Mouse (Mus musculus) intestine, embryonic 16.5 days (tissue): ENCODE measurements around the gene Unc93b1. TPM values are rescaled to one million over a fixed set of nuclear protein-coding genes. Genes with fewer than 3 reads are reported as not detected.
A peak's percentile ranks its signal among the peaks of the same experiment; 100 is the strongest.
"Not testable (repeated sequence)": the region's sequence is repeated elsewhere in the genome, so short reads cannot be mapped to it uniquely, and the experiment has no call there.

Experiments used
- ATAC-seq: fragments of 200-750 bp; cut with Nextera tagmentation; 2 replicates; pipeline ENCODE4 v1.8.0; 2017; ENCODE audit warnings: moderate TSS enrichment, moderate library complexity
- H3K27ac ChIP-seq: fragments of 300-500 bp; sonication (generic); 2 replicates; pipeline ENCODE4 v1.5.1; 2014; ENCODE audit warnings: mild to moderate bottlenecking, low read length
- H3K27me3 ChIP-seq: fragments of 300-500 bp; sonication (generic); replicated peaks from 2 replicates; pipeline ENCODE4 v1.6.1; 2014; ENCODE audit warnings: low read length, control low read depth, mixed read lengths; ENCODE audit not compliant: control insufficient read depth, insufficient read depth
- H3K36me3 ChIP-seq: fragments of 300-500 bp; sonication (generic); 2 replicates; pipeline ENCODE4 v1.6.1; 2014; ENCODE audit warnings: low read length, control low read depth; ENCODE audit not compliant: control insufficient read depth, insufficient read depth
- H3K4me1 ChIP-seq: fragments of 300-500 bp; sonication (generic); 2 replicates; pipeline ENCODE4 v1.6.1; 2014; ENCODE audit warnings: low read length, control low read depth, mixed read lengths; ENCODE audit not compliant: control insufficient read depth, insufficient read depth
- H3K4me2 ChIP-seq: fragments of 300-500 bp; sonication (generic); 2 replicates; pipeline ENCODE4 v1.6.1; 2014; ENCODE audit warnings: low read depth, low read length, control low read depth
- H3K4me3 ChIP-seq: fragments of 300-500 bp; sonication (generic); 2 replicates; pipeline ENCODE4 v1.5.1; 2014; ENCODE audit warnings: mild to moderate bottlenecking, low read length
- H3K9ac ChIP-seq: fragments of 300-500 bp; sonication (generic); 2 replicates; pipeline ENCODE4 v1.6.1; 2014; ENCODE audit warnings: low read depth, low read length
- H3K9me3 ChIP-seq: fragments of 300-500 bp; sonication (generic); 2 replicates; pipeline ENCODE4 v1.6.1; 2016; ENCODE audit warnings: low read length, control low read depth; ENCODE audit not compliant: control insufficient read depth
- WGBS: fragments of 180-500 bp; shearing (Covaris S2); extraction: QIAGEN DNeasy Blood & Tissue Kit; methylation state at CpG from one replicate; pipeline ENCODE4 v1.1.7; 2014; 5-methylcytosine and 5-hydroxymethylcytosine counted together
- polyA plus RNA-seq: library from polyadenylated mRNA; unstranded; fragments of >200 nt; fragmentation: Nextera tagmentation; extraction: Ambion mirVana; gene quantifications from 2 replicates; pipeline ENCODE4 v1.2.1, GENCODE M21; 2015

Unc93b1 gene
- polyA plus RNA-seq, 1 experiment from 2014 or later = 27.0 TPM

GRCm38 (mm10) chr19:3952099-3952498, 17.1 kb downstream of the Unc93b1 start:
- Histone ChIP-seq H3K4me3 (no peak overlapping the region), H3K4me2 (no peak overlapping the region), H3K9me3 (no peaks in the 10 kb centered on the region), H3K27me3 (no peaks in the 10 kb centered on the region), H3K9ac (no peak overlapping the region), H3K36me3 (no peaks in the 10 kb centered on the region), H3K27ac (no peak overlapping the region), H3K4me1 (peaks cover 3% of the 10 kb centered on the region; the same call in 1 of the 2 replicates)
- no peak for ATAC-seq
- WGBS = 59% methylated on average over 1 of the region's 1 CpGs

- Histone ChIP-seq H3K4me1 (peaks cover 3% of the 10 kb centered on the region; the same call in 1 of the 2 replicates), H3K4me3 (no peak overlapping the region), H3K27me3 (no peaks in the 10 kb centered on the region), H3K4me2 (no peak overlapping the region), H3K27ac (no peak overlapping the region), H3K9me3 (no peaks in the 10 kb centered on the region), H3K9ac (no peak overlapping the region), H3K36me3 (no peaks in the 10 kb centered on the region)
- WGBS = 72% methylated on average over 3 of the region's 3 CpGs
- ATAC-seq = no peak
Observed at GRCm38 (mm10) chr19:3955033-3955432, 20.0 kb downstream of the Unc93b1 start.

GRCm38 (mm10) chr19:3955804-3956203, 20.8 kb downstream of the Unc93b1 start:
- WGBS = 31% methylated on average over 4 of the region's 4 CpGs
- peaks cover 3% of the 10 kb centered on the region; the same call in 1 of the 2 replicates for H3K4me1 ChIP-seq
- ATAC-seq = peak; percentile 80
- H3K9me3 ChIP-seq = no peaks in the 10 kb centered on the region
- no peak overlapping the region for H3K4me2 ChIP-seq
- H3K9ac ChIP-seq = no peak overlapping the region
- H3K27me3 ChIP-seq = no peaks in the 10 kb centered on the region
- no peak overlapping the region for H3K4me3 ChIP-seq
- H3K36me3 ChIP-seq = no peaks in the 10 kb centered on the region
- no peak overlapping the region for H3K27ac ChIP-seq

GRCm38 (mm10) chr19:3957296-3958036, 22.5 kb downstream of the Unc93b1 start:
- H3K27ac ChIP-seq, H3K27me3 ChIP-seq, H3K9me3 ChIP-seq, H3K9ac ChIP-seq, H3K4me1 ChIP-seq, ATAC-seq, H3K4me3 ChIP-seq, H3K4me2 ChIP-seq, H3K36me3 ChIP-seq: not testable (repeated sequence)
- WGBS = 78% methylated on average over 5 of the region's 5 CpGs

GRCm38 (mm10) chr19:3958470-3958869, 23.5 kb downstream of the Unc93b1 start, which contains the start of gene Aldh3b3:
Aldh3b3 (plus strand) TSS chr19:3958645.
- Histone ChIP-seq H3K9me3 (no peaks in the 10 kb centered on the region), H3K27me3 (no peaks in the 10 kb centered on the region), H3K4me3 (no peak within 1 kb of the TSS), H3K27ac (no peak within 1 kb of the TSS), H3K36me3 (no peaks in the 10 kb centered on the region), H3K4me2 (no peak within 1 kb of the TSS), H3K4me1 (peaks cover 3% of the 10 kb centered on the region; the same call in 1 of the 2 replicates), H3K9ac (no peak within 1 kb of the TSS)
- WGBS = 71% methylated on average over 4 of the region's 4 CpGs
- ATAC-seq = no peak

GRCm38 (mm10) chr19:3959030-3959429, 24.0 kb downstream of the Unc93b1 start:
- H3K36me3 ChIP-seq = no peaks in the 10 kb centered on the region
- H3K4me1 ChIP-seq = peaks cover 3% of the 10 kb centered on the region; the same call in 1 of the 2 replicates
- H3K4me2 ChIP-seq = no peak overlapping the region
- no peak overlapping the region for H3K9ac ChIP-seq
- H3K27me3 ChIP-seq = no peaks in the 10 kb centered on the region
- no peak overlapping the region for H3K27ac ChIP-seq
- H3K4me3 ChIP-seq = no peak overlapping the region
- no peaks in the 10 kb centered on the region for H3K9me3 ChIP-seq
- no peak for ATAC-seq

- no peaks in the 10 kb centered on the region for H3K27me3 ChIP-seq
- no peak overlapping the region for H3K27ac ChIP-seq
- H3K36me3 ChIP-seq = no peaks in the 10 kb centered on the region
- no peak overlapping the region for H3K4me2 ChIP-seq
- no peak overlapping the region for H3K9ac ChIP-seq
- no peaks in the 10 kb centered on the region for H3K9me3 ChIP-seq
- peaks cover 3% of the 10 kb centered on the region; the same call in 1 of the 2 replicates for H3K4me1 ChIP-seq
- no peak for ATAC-seq
- WGBS = 85% methylated on average over 5 of the region's 5 CpGs
- no peak overlapping the region for H3K4me3 ChIP-seq
Observed at GRCm38 (mm10) chr19:3960211-3960610, 25.2 kb downstream of the Unc93b1 start.

- 81% methylated on average over 6 of the region's 6 CpGs for WGBS
- not testable (repeated sequence) for H3K27me3 ChIP-seq, H3K4me1 ChIP-seq, H3K4me2 ChIP-seq, H3K27ac ChIP-seq, H3K4me3 ChIP-seq, H3K9ac ChIP-seq, ATAC-seq, H3K9me3 ChIP-seq, H3K36me3 ChIP-seq
Observed at GRCm38 (mm10) chr19:3961805-3962204, 26.8 kb downstream of the Unc93b1 start.

- no peak for ATAC-seq
- Histone ChIP-seq H3K4me3 (no peak overlapping the region), H3K9me3 (no peaks in the 10 kb centered on the region), H3K9ac (no peak overlapping the region), H3K36me3 (no peaks in the 10 kb centered on the region), H3K4me2 (no peak overlapping the region), H3K27me3 (no peaks in the 10 kb centered on the region), H3K27ac (no peak overlapping the region), H3K4me1 (no peaks in the 10 kb centered on the region)
- 19% methylated on average over 2 of the region's 2 CpGs for WGBS
Observed at GRCm38 (mm10) chr19:3962469-3962868, 27.5 kb downstream of the Unc93b1 start.

- no peak overlapping the region for H3K27ac ChIP-seq
- H3K4me2 ChIP-seq = no peak overlapping the region
- no peak overlapping the region for H3K4me3 ChIP-seq
- H3K9me3 ChIP-seq = no peaks in the 10 kb centered on the region
- no peaks in the 10 kb centered on the region for H3K27me3 ChIP-seq
- no peaks in the 10 kb centered on the region for H3K36me3 ChIP-seq
- WGBS = 69% methylated on average over 4 of the region's 4 CpGs
- no peak overlapping the region for H3K9ac ChIP-seq
- no peak for ATAC-seq
- no peaks in the 10 kb centered on the region for H3K4me1 ChIP-seq
Observed at GRCm38 (mm10) chr19:3964030-3964429, 29.0 kb downstream of the Unc93b1 start.
